Mouse (Mus musculus) liver, embryonic 11.5 days (tissue): ENCODE results near the gene Cyfip2. TPM values are rescaled to one million over a fixed set of nuclear protein-coding genes. Genes with fewer than 3 reads are reported as not detected.
A peak's percentile ranks its signal among the peaks of the same experiment; 100 is the strongest.

Experiments
- ATAC-seq: fragments of 200-750 bp; cut with Nextera tagmentation; replicated peaks from 2 replicates; pipeline ENCODE4 v1.8.0; 2017; ENCODE audit warnings: moderate number of reproducible peaks, mild to moderate bottlenecking, moderate TSS enrichment, moderate library complexity; ENCODE audit not compliant: low FRiP score
- DNase-seq: peaks from one replicate; pipeline ENCODE4 v3.0.0-alpha.2; 2017; ENCODE audit warnings: low spot score
- H3K27ac ChIP-seq: fragments of 300-500 bp; sonication (generic); 2 replicates; pipeline ENCODE4 v1.5.1; 2014; ENCODE audit warnings: mild to moderate bottlenecking, low read depth, low read length, control low read depth
- H3K27me3 ChIP-seq: fragments of 300-500 bp; sonication (generic); replicated peaks from 2 replicates; pipeline ENCODE4 v1.6.1; 2014; ENCODE audit warnings: low read length, mixed read lengths; ENCODE audit not compliant: control insufficient read depth, insufficient read depth
- H3K36me3 ChIP-seq: fragments of 300-500 bp; sonication (generic); 2 replicates; pipeline ENCODE4 v1.6.1; 2014; ENCODE audit warnings: mild to moderate bottlenecking, low read length, moderate library complexity, mixed read lengths; ENCODE audit not compliant: control insufficient read depth, insufficient read depth
- H3K4me1 ChIP-seq: fragments of 300-500 bp; sonication (generic); replicated peaks from 2 replicates; pipeline ENCODE4 v1.6.1; 2014; ENCODE audit warnings: low read length, mixed read lengths; ENCODE audit not compliant: control insufficient read depth, insufficient read depth
- H3K4me2 ChIP-seq: fragments of 300-500 bp; sonication (generic); 2 replicates; pipeline ENCODE4 v1.6.1; 2014; ENCODE audit warnings: mild to moderate bottlenecking, control low read depth, moderate library complexity
- H3K4me3 ChIP-seq: fragments of 300-500 bp; sonication (generic); 2 replicates; pipeline ENCODE4 v1.5.1; 2014; ENCODE audit warnings: low read depth, low read length, control low read depth
- H3K9ac ChIP-seq: fragments of 300-500 bp; sonication (generic); 2 replicates; pipeline ENCODE4 v1.6.1; 2014; ENCODE audit warnings: low read depth, low read length, control low read depth
- H3K9me3 ChIP-seq: fragments of 300-500 bp; sonication (generic); 2 replicates; pipeline ENCODE4 v1.6.1; 2016; ENCODE audit warnings: low read length, inconsistent platforms, mixed read lengths; ENCODE audit not compliant: control insufficient read depth
- WGBS: fragments of 180-500 bp; shearing (Covaris S2); extraction: QIAGEN DNeasy Blood & Tissue Kit; methylation state at CpG from one replicate; pipeline ENCODE4 v1.1.7; 2014; 5-methylcytosine and 5-hydroxymethylcytosine counted together
- polyA plus RNA-seq: library from polyadenylated mRNA; unstranded; fragments of >200 nt; fragmentation: Nextera tagmentation; extraction: Ambion mirVana; gene quantifications from 2 replicates; pipeline ENCODE4 v1.2.1, GENCODE M21; 2014

The Cyfip2 gene
- polyA plus RNA-seq, 1 experiment from 2014 or later: 8.7 TPM

DNA sequence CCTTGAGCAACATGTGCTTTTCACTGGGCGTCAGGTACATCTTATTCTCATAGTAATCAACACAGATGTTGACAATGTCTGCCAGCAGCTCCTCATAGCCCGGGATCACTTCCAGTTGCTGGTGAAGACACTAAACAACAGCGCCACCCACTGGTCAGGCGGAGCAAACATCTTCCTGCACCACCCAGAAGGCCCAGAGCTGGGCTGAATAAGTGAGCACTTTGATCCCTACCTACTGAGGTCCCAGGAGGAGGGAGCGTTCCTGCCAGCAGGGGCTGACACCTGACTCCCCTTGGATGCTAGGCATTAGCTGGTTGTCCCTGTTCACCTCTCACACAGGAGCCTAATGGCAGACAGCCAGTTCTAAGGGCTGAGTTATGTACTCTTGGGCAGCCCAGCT is 35.9 kb downstream of the Cyfip2 start:
- no peak overlapping the region for H3K4me3 ChIP-seq
- ATAC-seq (no peak), DNase-seq (no peak)
- no peak overlapping the region for H3K27ac ChIP-seq
- H3K9ac ChIP-seq: no peak overlapping the region
- H3K9me3 ChIP-seq: no peaks in the 10 kb centered on the region
- 41% methylated on average over 5 of the region's 5 CpGs for WGBS
- H3K4me2 ChIP-seq: no peak overlapping the region
- no peaks in the 10 kb centered on the region for H3K4me1 ChIP-seq
- no peaks in the 10 kb centered on the region for H3K36me3 ChIP-seq
- no peaks in the 10 kb centered on the region for H3K27me3 ChIP-seq

GRCm38 (mm10) chr11:46276168-46276567 is 36.5 kb downstream of the Cyfip2 start:
- WGBS: 81% methylated on average over 8 of the region's 8 CpGs

DNA sequence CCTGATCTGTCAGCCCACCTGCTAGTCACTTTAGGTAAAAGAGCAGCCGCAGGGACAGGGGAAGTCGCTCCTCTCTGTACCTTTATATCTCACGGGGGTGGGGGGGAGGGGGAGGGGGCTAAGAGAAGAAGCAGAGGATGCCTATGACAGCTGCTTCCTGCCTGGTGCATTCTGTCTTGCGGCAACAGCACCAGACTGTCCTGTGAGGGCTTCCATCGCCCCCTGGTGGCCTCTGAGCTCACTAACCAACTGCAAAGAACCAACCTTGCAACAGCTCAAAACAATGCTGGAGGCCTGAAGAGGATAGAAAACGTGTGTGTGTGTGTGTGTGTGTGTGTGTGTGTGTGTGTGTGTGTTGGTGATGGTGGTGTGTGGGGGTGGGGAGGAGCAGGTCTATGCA is 37.4 kb downstream of the Cyfip2 start:
- Histone ChIP-seq H3K27me3 (no peaks in the 10 kb centered on the region), H3K4me3 (no peak overlapping the region), H3K4me2 (no peak overlapping the region), H3K9me3 (no peaks in the 10 kb centered on the region), H3K36me3 (no peaks in the 10 kb centered on the region), H3K9ac (no peak overlapping the region), H3K27ac (no peak overlapping the region), H3K4me1 (no peaks in the 10 kb centered on the region)
- 6% methylated on average over 6 of the region's 6 CpGs for WGBS
- DNase-seq: peak; percentile 64
- ATAC-seq: peak; percentile 77

More at GRCm38 (mm10) chr11:46276168-46276567, 36.5 kb downstream of the Cyfip2 start:
- Histone ChIP-seq H3K27ac (no peak overlapping the region), H3K36me3 (no peaks in the 10 kb centered on the region), H3K9me3 (no peaks in the 10 kb centered on the region), H3K4me2 (no peak overlapping the region), H3K27me3 (no peaks in the 10 kb centered on the region), H3K4me3 (no peak overlapping the region), H3K9ac (no peak overlapping the region), H3K4me1 (no peaks in the 10 kb centered on the region)
- DNase-seq (no peak), ATAC-seq (no peak)

DNA sequence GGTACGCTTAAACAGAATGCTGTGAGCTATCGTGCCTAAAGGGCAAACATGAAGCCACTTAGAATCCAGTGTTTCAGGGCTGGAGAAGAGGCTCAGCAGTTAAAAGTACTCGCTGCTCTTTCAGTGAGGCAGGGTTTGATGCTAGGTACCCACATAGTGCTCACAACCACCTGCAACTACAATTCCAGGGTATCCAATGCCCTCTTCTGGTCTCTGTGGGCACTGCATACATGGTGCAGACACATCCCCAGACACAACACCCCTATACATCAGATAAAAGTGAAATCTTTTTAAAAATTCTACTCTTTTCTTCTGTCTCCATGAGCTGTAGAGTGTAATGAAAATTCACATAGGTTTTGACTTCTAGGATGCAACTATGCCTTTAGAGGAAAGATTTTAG is 38.7 kb downstream of the Cyfip2 start:
- Histone ChIP-seq H3K9me3 (no peaks in the 10 kb centered on the region), H3K4me2 (no peak overlapping the region), H3K27me3 (no peaks in the 10 kb centered on the region), H3K4me3 (no peak overlapping the region), H3K36me3 (no peaks in the 10 kb centered on the region), H3K9ac (no peak overlapping the region), H3K4me1 (no peaks in the 10 kb centered on the region), H3K27ac (no peak overlapping the region)
- DNase-seq: no peak
- no peak for ATAC-seq
- 97% methylated on average over 3 of the region's 3 CpGs for WGBS

- Histone ChIP-seq H3K27ac (no peak overlapping the region), H3K4me1 (no peaks in the 10 kb centered on the region), H3K27me3 (no peaks in the 10 kb centered on the region), H3K9me3 (no peaks in the 10 kb centered on the region), H3K4me2 (no peak overlapping the region), H3K36me3 (no peaks in the 10 kb centered on the region), H3K9ac (no peak overlapping the region), H3K4me3 (no peak overlapping the region)
- ATAC-seq (no peak), DNase-seq (no peak)
- WGBS: 71% methylated on average over 8 of the region's 8 CpGs
These were observed 40.5 kb downstream of the Cyfip2 start for GRCm38 (mm10) chr11:46272058-46272681.

DNA sequence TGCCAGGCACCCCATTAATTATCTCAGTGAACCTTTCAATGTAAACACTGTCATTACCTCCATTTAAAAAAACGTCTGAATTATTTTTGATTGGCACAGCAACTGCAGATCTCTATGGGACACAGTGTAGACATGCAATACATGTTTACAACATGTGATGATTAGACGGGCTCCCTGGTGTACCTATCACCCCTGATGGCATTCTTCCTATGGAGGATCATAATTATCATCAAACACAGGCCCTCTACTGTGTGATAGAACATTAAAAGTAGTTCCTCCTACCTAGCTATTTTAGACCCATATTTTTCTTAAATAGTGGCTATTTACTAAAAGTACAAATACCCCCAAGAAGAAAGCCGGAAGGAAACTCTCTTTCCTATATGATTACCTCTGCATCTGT is 42.8 kb downstream of the Cyfip2 start:
- no peak overlapping the region for H3K27ac ChIP-seq
- no peaks in the 10 kb centered on the region for H3K27me3 ChIP-seq
- H3K4me2 ChIP-seq: no peak overlapping the region
- H3K9me3 ChIP-seq: no peaks in the 10 kb centered on the region
- DNase-seq (no peak), ATAC-seq (no peak)
- H3K4me1 ChIP-seq: no peaks in the 10 kb centered on the region
- 63% methylated on average over 3 of the region's 3 CpGs for WGBS
- no peak overlapping the region for H3K9ac ChIP-seq
- H3K36me3 ChIP-seq: no peaks in the 10 kb centered on the region
- H3K4me3 ChIP-seq: no peak overlapping the region

DNA sequence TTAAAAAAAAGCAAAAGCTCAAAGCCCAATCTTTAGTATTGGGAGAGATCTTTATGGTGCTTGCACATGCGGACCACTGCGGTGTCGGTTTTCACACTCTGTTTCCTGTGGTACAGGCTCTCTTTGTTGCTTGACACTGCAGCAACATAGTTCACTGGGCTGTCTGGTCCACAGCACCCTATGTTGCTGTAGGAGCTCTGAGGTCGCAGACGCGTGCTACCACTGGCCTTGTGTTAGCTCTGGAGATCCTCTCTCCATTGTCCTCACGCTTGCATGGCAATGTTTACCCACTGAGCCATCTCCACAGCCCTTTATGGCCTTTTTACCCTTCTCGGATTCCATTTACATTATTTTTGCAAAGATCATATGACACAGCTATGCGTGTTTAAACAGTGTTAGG is 43.3 kb downstream of the Cyfip2 start:
- H3K9me3 ChIP-seq: no peaks in the 10 kb centered on the region
- no peak overlapping the region for H3K9ac ChIP-seq
- H3K4me1 ChIP-seq: no peaks in the 10 kb centered on the region
- no peak overlapping the region for H3K4me3 ChIP-seq
- 71% methylated on average over 9 of the region's 9 CpGs for WGBS
- no peak overlapping the region for H3K4me2 ChIP-seq
- no peaks in the 10 kb centered on the region for H3K36me3 ChIP-seq
- H3K27ac ChIP-seq: no peak overlapping the region
- DNase-seq: no peak
- H3K27me3 ChIP-seq: no peaks in the 10 kb centered on the region
- no peak for ATAC-seq

DNA sequence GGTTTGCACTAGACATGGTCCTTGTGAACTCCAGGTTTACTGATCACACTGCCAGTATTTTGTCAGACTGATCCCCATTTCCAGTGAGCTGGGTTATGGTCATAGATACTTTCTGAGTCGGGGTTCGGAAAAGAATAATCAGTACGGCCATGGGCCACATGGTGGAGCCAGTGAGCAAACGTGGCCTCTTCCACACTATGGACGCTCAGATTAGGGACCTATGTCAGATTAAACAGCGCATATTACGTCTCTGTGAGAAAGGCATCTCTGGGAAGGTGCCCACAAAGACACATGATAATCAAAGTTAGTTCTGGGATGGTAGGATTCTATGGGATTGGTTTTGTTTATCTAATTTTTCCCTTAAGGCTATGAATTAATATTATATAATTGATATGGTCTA is 43.7 kb downstream of the Cyfip2 start:
- Histone ChIP-seq H3K36me3 (no peaks in the 10 kb centered on the region), H3K27ac (no peak overlapping the region), H3K9ac (no peak overlapping the region), H3K4me2 (no peak overlapping the region), H3K27me3 (no peaks in the 10 kb centered on the region), H3K4me3 (no peak overlapping the region), H3K9me3 (no peaks in the 10 kb centered on the region), H3K4me1 (no peaks in the 10 kb centered on the region)
- 25% methylated on average over 7 of the region's 7 CpGs for WGBS
- DNase-seq (peak; percentile 44), ATAC-seq (peak; percentile 39; the same call in 1 of the 2 replicates)

- Histone ChIP-seq H3K4me3 (no peak overlapping the region), H3K36me3 (no peaks in the 10 kb centered on the region), H3K4me1 (no peaks in the 10 kb centered on the region), H3K9me3 (no peaks in the 10 kb centered on the region), H3K9ac (no peak overlapping the region), H3K27me3 (no peaks in the 10 kb centered on the region), H3K27ac (no peak overlapping the region), H3K4me2 (no peak overlapping the region)
- 79% methylated on average over 11 of the region's 11 CpGs for WGBS
- no peak for ATAC-seq
- no peak for DNase-seq
These were observed 47.5 kb downstream of the Cyfip2 start for GRCm38 (mm10) chr11:46265031-46265786.
